Mouse (Mus musculus): Measurements from ENCODE around the gene Ppp1r9a.

Gene Ppp1r9a

DNA sequence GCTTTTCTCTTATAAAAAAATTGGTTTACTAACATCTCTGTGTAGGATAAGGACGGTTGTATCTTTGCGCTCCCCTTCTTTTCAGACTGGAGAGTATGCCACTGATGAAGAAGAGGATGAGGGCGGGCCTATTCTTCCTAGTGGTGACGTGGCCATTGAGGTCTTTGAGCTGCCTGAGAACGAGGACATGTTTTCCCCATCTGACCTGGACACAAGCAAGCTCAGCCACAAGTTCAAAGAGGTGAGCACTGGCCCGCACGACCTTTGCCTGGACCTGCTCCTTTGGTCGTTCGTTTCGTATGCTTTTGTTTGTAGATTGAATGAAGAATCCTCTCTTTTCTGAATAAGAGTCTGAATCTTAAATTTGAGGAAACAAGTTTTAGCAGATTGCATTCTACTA is 197.6 kb downstream of the Ppp1r9a start:
- no peaks in the 10 kb centered on the region for H3K27me3 ChIP-seq (ENCODE audit: insufficient read depth, low read length)
- H3K9me3 ChIP-seq (ENCODE audit: low read length) = no peaks in the 10 kb centered on the region
- peaks cover 24% of the 10 kb centered on the region for H3K4me1 ChIP-seq (replicated peaks; ENCODE audit: low read depth, low read length)
- H3K36me3 ChIP-seq (ENCODE audit: insufficient read depth, low read length) = 0 out of 2 replicates have a peak, but pooled peaks cover 2% of the 10 kb centered on the region
- no peak overlapping the region for H3K4me3 ChIP-seq (replicated peaks; ENCODE audit: low read length)
- TF ChIP-seq CTCF (conservative IDR thresholded peaks at IDR 0.05; ENCODE audit: low read length) (no peak), NANOG (IDR thresholded peaks at IDR 0.05; ENCODE audit: borderline replicate concordance, low read length) (no peak), POU5F1 (IDR thresholded peaks at IDR 0.05; ENCODE audit: borderline replicate concordance, low read length) (no peak)

DNA sequence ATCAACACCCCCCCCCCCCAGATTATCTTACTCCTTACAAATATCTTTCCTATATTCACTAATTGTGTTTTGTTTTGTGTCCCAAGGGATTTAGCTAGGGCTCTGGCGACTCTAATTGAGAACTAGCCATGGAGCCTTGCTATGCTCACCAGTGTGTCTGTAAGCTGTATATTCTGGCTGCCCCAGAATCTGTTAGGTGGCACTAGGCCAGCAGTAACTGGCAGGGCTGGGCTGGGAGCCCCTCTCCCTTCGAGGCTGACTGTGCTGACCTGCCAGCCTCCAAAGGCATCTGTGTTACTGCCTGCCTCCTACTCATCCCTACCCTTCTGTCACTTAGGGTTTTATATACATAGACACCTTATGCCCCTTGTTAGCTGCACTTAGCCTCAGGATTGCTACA is 200.0 kb downstream of the Ppp1r9a start:
- H3K36me3 ChIP-seq (ENCODE audit: insufficient read depth, low read length) = 0 out of 2 replicates have a peak, but pooled peaks cover 2% of the 10 kb centered on the region
- no peaks in the 10 kb centered on the region for H3K27me3 ChIP-seq (ENCODE audit: insufficient read depth, low read length)
- no peaks in the 10 kb centered on the region for H3K9me3 ChIP-seq (ENCODE audit: low read length)
- H3K4me3 ChIP-seq (replicated peaks; ENCODE audit: low read length) = no peak overlapping the region
- peaks cover 24% of the 10 kb centered on the region for H3K4me1 ChIP-seq (replicated peaks; ENCODE audit: low read depth, low read length)
- TF ChIP-seq NANOG (IDR thresholded peaks at IDR 0.05; ENCODE audit: borderline replicate concordance, low read length) (no peak), CTCF (conservative IDR thresholded peaks at IDR 0.05; ENCODE audit: low read length) (no peak), POU5F1 (IDR thresholded peaks at IDR 0.05; ENCODE audit: borderline replicate concordance, low read length) (no peak)

DNA sequence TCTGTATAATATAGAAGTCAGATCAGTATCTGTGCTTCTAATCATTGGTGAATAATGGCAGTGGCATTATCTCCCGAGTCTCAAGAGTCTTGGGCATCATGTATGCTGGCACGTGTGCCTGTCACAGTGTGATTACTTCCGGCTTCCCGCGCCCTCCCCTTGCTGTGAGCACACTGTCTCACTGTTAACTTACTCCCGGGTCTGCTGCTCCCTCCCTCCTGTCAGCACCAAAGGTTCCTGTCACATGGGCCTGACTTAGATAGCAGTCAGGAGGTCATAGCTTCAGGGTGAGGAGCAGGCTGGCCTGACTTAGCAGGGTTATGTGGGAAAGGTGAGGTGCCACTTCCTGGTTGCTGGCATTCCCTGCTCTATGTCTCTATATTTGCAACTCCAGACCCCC is 201.1 kb downstream of the Ppp1r9a start:
- no peaks in the 10 kb centered on the region for H3K9me3 ChIP-seq (ENCODE audit: low read length)

DNA sequence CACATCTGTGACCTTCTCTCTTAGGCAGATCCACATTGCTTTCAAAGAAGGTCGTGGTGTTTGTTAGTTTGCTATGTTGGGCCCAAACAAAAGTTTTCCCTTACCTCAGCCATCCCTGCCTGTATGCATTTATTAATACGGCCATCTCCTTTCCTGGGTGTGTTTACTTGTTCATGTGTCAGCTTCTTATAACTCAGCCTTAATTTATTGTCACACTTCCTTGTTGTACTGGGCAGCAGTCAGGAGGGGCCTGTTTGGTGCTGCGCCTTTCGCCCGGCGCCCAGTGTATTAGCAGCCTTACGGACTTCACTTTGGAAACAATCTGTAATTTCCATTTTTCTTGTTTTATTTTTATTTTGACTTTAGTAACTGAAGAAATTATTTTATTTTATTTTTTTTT is 201.5 kb downstream of the Ppp1r9a start:
- Histone ChIP-seq H3K36me3 (ENCODE audit: insufficient read depth, low read length) (0 out of 2 replicates have a peak, but pooled peaks cover 2% of the 10 kb centered on the region), H3K27me3 (ENCODE audit: insufficient read depth, low read length) (no peaks in the 10 kb centered on the region), H3K4me1 (replicated peaks; ENCODE audit: low read depth, low read length) (peaks cover 26% of the 10 kb centered on the region), H3K9me3 (ENCODE audit: low read length) (no peaks in the 10 kb centered on the region), H3K4me3 (replicated peaks; ENCODE audit: low read length) (no peak overlapping the region)
- no peak for TF ChIP-seq NANOG (IDR thresholded peaks at IDR 0.05; ENCODE audit: borderline replicate concordance, low read length)
- no peak for TF ChIP-seq POU5F1 (IDR thresholded peaks at IDR 0.05; ENCODE audit: borderline replicate concordance, low read length)
- TF ChIP-seq CTCF (conservative IDR thresholded peaks at IDR 0.05; ENCODE audit: low read length) = no peak

More for the DNA sequence above, 201.1 kb downstream of the Ppp1r9a start:
- H3K36me3 ChIP-seq (ENCODE audit: insufficient read depth, low read length) = 0 out of 2 replicates have a peak, but pooled peaks cover 2% of the 10 kb centered on the region
- no peaks in the 10 kb centered on the region for H3K27me3 ChIP-seq (ENCODE audit: insufficient read depth, low read length)
- H3K4me3 ChIP-seq (replicated peaks; ENCODE audit: low read length) = no peak overlapping the region
- H3K4me1 ChIP-seq (replicated peaks; ENCODE audit: low read depth, low read length) = peaks cover 31% of the 10 kb centered on the region
- no peak for TF ChIP-seq NANOG (IDR thresholded peaks at IDR 0.05; ENCODE audit: borderline replicate concordance, low read length)
- TF ChIP-seq POU5F1 (IDR thresholded peaks at IDR 0.05; ENCODE audit: borderline replicate concordance, low read length) = no peak
- TF ChIP-seq CTCF (conservative IDR thresholded peaks at IDR 0.05; ENCODE audit: low read length) = no peak

DNA sequence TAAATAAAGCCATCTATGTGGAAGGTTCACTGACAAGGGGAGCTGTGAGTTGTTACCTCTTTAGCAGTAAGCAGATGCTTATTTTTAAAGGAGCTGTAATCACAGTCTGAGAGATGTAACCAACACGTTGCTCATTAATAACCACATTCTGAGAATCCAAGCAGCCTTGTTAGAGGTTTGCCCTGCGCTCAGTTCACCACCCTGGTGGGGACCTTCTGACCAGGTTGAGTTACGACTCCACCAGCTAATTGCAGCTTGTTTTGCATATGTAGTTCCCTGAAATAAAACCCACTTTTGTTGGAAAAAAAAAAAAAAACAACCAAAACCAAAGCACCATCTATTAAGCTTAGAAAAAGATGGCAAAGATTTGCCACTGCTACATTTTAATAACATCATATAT is 205.8 kb downstream of the Ppp1r9a start:
- Histone ChIP-seq H3K9me3 (ENCODE audit: low read length) (no peaks in the 10 kb centered on the region), H3K4me3 (replicated peaks; ENCODE audit: low read length) (no peak overlapping the region), H3K4me1 (replicated peaks; ENCODE audit: low read depth, low read length) (peaks cover 35% of the 10 kb centered on the region), H3K27me3 (ENCODE audit: insufficient read depth, low read length) (no peaks in the 10 kb centered on the region), H3K36me3 (ENCODE audit: insufficient read depth, low read length) (no peaks in the 10 kb centered on the region)
- TF ChIP-seq NANOG (IDR thresholded peaks at IDR 0.05; ENCODE audit: borderline replicate concordance, low read length) (no peak), POU5F1 (IDR thresholded peaks at IDR 0.05; ENCODE audit: borderline replicate concordance, low read length) (no peak), CTCF (conservative IDR thresholded peaks at IDR 0.05; ENCODE audit: low read length) (no peak)

DNA sequence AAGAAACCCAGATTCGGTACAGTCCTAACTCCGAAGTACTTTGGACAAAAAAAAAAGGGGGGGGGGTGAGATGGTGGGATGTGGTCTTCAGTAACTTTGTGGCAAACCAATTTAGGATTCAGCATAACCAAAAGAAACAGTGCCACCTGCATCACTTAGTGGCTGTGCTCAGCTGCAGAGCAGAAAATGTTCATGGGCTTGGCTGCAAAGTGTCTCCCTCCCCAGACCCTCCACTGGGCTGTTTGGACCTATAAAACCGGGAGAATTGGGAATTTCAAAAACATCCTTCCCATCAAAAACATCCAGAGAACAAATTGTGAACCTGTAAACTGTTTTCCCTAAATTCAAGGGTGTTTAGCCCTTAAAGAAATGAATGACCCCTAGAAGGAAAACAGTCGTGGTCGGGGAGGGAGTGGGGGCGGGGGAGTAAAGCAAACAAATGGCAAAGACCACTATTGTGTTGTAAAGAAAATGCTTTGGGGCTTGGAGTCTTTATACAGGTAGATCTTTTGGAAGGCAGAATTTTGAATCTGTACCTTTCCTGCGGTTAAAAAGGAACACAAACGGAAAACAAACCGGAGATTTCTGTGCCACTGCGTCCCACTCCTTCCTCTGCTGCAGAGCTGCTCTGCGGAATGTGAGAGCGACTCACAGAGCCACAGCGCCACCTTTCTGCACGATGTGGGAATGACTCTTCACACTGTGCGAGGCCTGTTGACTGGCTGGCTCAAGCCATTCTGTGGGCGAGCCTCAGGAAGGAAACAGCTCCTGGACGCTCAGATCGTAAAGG is 207.4 kb downstream of the Ppp1r9a start:
- Histone ChIP-seq H3K4me1 (replicated peaks; ENCODE audit: low read depth, low read length) (peaks cover 39% of the 10 kb centered on the region), H3K27me3 (ENCODE audit: insufficient read depth, low read length) (no peaks in the 10 kb centered on the region), H3K4me3 (replicated peaks; ENCODE audit: low read length) (peak overlapping the region; percentile 69), H3K36me3 (ENCODE audit: insufficient read depth, low read length) (peaks cover 3% of the 10 kb centered on the region), H3K9me3 (ENCODE audit: low read length) (no peaks in the 10 kb centered on the region)
- TF ChIP-seq POU5F1 (IDR thresholded peaks at IDR 0.05; ENCODE audit: borderline replicate concordance, low read length) = no peak
- no peak for TF ChIP-seq NANOG (IDR thresholded peaks at IDR 0.05; ENCODE audit: borderline replicate concordance, low read length)
- peak; percentile 75 for TF ChIP-seq CTCF (conservative IDR thresholded peaks at IDR 0.05; ENCODE audit: low read length)

DNA sequence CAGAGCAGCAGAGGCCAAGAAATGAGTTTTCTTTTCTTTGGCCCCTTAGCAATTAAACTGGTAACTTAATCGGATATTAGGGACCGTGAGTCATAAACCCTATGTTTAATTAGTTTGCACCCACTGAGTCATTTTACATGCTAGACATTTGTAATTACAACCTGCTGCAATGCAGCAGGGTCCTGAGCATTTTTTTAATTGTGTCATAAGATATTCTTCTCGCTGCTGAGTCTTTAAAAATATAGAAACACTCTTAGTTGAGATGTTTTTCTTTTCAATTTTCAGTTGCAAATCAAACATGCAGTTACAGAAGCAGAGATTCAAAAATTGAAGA is 208.0 kb downstream of the Ppp1r9a start:
- no peak overlapping the region for H3K4me3 ChIP-seq (replicated peaks; ENCODE audit: low read length)
- H3K36me3 ChIP-seq (ENCODE audit: insufficient read depth, low read length) = peaks cover 9% of the 10 kb centered on the region
- no peaks in the 10 kb centered on the region for H3K9me3 ChIP-seq (ENCODE audit: low read length)
- H3K4me1 ChIP-seq (replicated peaks; ENCODE audit: low read depth, low read length) = peaks cover 43% of the 10 kb centered on the region
- H3K27me3 ChIP-seq (ENCODE audit: insufficient read depth, low read length) = no peaks in the 10 kb centered on the region
- TF ChIP-seq POU5F1 (IDR thresholded peaks at IDR 0.05; ENCODE audit: borderline replicate concordance, low read length) (no peak), NANOG (IDR thresholded peaks at IDR 0.05; ENCODE audit: borderline replicate concordance, low read length) (no peak), CTCF (conservative IDR thresholded peaks at IDR 0.05; ENCODE audit: low read length) (no peak)

DNA sequence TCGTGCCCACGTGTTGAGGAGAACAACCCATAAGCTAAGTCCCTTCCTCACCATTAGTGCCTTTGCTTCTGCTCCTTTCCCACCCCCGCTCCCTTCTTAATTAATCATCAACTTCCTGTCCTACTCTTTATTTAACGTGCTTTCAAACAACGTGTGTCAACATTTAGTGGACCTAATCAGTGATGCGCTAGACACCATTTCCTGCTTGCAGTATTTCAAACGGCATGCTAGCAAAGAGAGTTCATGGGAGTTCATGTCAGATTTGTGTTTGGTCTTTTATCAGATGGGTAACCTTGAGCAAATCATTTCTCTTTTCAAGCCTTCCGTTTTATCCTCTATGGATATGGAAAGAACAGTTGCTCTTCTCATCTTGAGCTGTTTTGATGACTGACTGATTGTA is 210.4 kb downstream of the Ppp1r9a start:
- Histone ChIP-seq H3K36me3 (ENCODE audit: insufficient read depth, low read length) (peaks cover 14% of the 10 kb centered on the region), H3K9me3 (ENCODE audit: low read length) (no peaks in the 10 kb centered on the region), H3K4me3 (replicated peaks; ENCODE audit: low read length) (no peak overlapping the region), H3K4me1 (replicated peaks; ENCODE audit: low read depth, low read length) (peaks cover 53% of the 10 kb centered on the region), H3K27me3 (ENCODE audit: insufficient read depth, low read length) (no peaks in the 10 kb centered on the region)
- TF ChIP-seq POU5F1 (IDR thresholded peaks at IDR 0.05; ENCODE audit: borderline replicate concordance, low read length) = no peak
- TF ChIP-seq CTCF (conservative IDR thresholded peaks at IDR 0.05; ENCODE audit: low read length) = no peak
- TF ChIP-seq NANOG (IDR thresholded peaks at IDR 0.05; ENCODE audit: borderline replicate concordance, low read length) = no peak

Measured in E14TG2a.4 (cell line).